Mouse (Mus musculus): ENCODE measurements around the gene Nfyc.

Nfyc gene

DNA sequence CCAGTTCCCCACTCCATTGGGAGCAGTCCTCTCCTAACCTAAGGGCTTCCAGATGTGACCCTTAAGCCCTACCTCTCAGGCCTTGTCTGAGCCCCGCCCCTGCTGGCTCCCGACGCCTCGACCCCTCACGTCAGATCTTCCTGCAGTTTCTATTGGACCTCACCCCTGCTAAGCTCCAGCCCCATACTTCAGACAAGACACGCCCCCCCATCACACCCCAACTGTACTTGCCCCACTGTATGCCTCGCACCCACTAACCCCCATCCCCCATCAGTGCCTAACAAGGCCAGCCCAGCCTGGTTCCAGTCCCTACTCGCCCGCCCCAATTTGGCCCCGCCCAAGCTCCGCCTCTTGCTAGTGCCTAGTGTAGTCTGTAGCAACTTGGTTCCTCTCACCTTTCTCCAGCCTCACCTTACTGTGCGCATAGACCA, 115.2 kb downstream of the Nfyc start:
- DNase-seq (ENCODE audit: low spot score) = peak; percentile 19

DNA sequence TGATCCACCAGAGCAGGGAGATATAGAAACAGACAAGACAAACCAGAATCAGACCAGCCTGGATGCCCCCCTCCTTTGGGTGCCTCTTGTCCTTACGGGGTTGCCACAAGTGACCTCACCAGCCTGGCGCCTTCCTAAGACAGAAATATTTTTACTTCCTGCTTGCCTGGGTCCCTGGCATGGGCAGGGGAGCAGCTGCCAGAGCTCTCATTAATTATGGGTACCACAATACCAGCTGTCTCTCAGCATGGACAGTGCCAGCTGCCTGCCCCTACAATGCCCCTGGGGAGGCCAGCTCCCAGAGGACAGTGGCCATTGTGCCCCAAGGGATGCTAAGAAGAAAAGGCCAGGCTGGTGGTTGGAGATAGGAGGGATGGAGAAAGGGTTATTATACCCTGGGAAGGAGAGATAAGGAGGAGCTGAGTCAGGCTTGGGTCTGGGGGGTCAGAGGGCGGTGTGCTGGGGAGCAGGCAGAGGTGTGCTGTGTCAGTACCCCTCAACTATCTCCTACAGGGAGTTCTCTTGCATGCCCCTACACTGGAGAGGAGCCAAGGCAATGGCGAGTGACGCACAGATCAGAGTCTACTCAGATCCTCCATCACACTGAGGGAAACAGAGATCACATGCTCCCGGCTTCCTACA, 117.4 kb downstream of the Nfyc start:
- no peak for DNase-seq (ENCODE audit: low spot score)

DNA sequence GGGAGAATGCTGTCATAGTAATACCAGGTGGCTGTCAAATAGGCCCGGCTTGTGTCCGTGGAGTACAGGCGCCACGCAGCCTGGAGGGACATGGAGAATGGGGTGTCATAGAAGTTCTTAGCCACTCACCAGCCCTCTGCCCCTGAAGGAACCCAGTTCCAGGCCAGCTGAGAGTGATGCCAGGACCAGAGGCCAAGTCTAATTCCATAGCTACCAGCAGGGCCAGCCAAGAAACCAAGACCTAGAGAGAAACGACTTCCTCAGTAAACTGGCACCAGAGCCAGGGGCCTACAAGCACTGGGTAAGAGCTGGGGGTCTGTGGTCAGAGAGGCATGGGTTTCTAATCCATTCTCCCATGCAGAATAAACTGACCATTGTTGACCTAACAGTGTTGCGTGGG, 118.4 kb downstream of the Nfyc start:
- no peak for DNase-seq (ENCODE audit: low spot score)

DNA sequence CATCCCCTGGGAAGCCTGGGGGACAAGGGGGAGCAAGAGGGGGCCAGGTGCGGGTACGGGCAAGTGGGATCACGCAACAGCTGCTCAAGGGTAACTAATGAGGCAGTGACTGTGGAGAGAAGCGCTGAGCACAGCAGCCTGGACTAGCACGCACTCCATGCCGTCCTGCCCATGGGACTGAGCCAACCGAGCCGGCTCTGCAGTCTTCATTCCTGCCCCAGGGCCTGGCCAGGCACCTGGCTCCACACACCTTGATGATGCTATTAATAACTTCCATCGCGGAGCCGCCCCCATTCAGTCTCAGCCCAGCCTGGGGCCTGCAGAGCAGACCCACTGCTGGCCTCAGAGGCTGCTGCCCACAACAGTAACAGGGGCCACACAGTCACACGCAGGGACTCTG, 119.1 kb downstream of the Nfyc start:
- DNase-seq (ENCODE audit: low spot score) = no peak
